Mouse (Mus musculus): ENCODE measurements around the gene Hyls1. TPM values are rescaled to one million over a fixed set of nuclear protein-coding genes. Genes with fewer than 3 reads are reported as not detected.

Hyls1 gene
- polyA plus RNA-seq, 1 experiment from 2014 or later = 4.7 TPM

GRCm38 (mm10) chr9:35520631-35521348 is 49.4 kb downstream of the Hyls1 start:
- Histone ChIP-seq H3K36me3 (ENCODE audit: control insufficient read depth, insufficient read depth, low read length) (no peaks in the 10 kb centered on the region), H3K27ac (replicated peaks) (no peak overlapping the region), H3K4me1 (replicated peaks; ENCODE audit: control insufficient read depth, insufficient read depth) (no peaks in the 10 kb centered on the region), H3K4me3 (ENCODE audit: low read depth, low read length) (no peak overlapping the region), H3K9me3 (ENCODE audit: control insufficient read depth, low read length) (no peaks in the 10 kb centered on the region), H3K27me3 (ENCODE audit: control insufficient read depth, insufficient read depth, low read length) (no peaks in the 10 kb centered on the region), H3K9ac (ENCODE audit: low read length) (no peak overlapping the region), H3K4me2 (replicated peaks; ENCODE audit: low read depth) (no peak overlapping the region)
- TF ChIP-seq EP300 (optimal IDR thresholded peaks at IDR 0.05) (no peak), CTCF (IDR thresholded peaks at IDR 0.05; ENCODE audit: low read depth) (no peak)
- DNase-seq (ENCODE audit: low spot score) (no peak), ATAC-seq (ENCODE audit: low FRiP score, low TSS enrichment) (no peak)
- 76% methylated on average over 6 of the region's 6 CpGs for WGBS

DNA sequence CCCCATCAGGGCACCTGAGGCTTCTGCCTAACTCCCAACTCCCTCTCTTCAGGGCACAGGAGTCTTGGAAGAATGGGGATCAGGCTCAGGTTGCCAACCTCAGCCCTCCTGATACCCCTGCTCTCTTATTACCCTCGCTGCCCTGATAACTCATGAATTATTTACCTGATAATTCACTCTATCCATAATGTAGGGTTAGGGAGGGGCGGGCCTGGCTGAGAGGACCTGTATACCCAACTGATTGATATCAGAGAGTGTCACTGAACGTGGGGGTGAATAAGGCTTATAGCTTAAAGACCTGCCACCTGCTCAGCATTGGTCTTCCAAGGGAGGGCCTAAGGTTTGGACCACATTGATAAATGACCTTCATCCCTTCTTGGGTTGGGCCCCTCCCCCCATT is 52.0 kb downstream of the Hyls1 start, which contains the start of gene Gm1113:
Gene Gm1113 (minus strand): TSS at position 101 of the 400 bp plus-strand sequence.
- Histone ChIP-seq H3K9ac (ENCODE audit: low read length) (no peak within 1 kb of the TSS), H3K36me3 (ENCODE audit: control insufficient read depth, insufficient read depth, low read length) (no peaks in the 10 kb centered on the region), H3K27me3 (ENCODE audit: control insufficient read depth, insufficient read depth, low read length) (no peaks in the 10 kb centered on the region), H3K4me3 (ENCODE audit: low read depth, low read length) (no peak within 1 kb of the TSS), H3K4me1 (replicated peaks; ENCODE audit: control insufficient read depth, insufficient read depth) (no peaks in the 10 kb centered on the region), H3K27ac (replicated peaks) (no peak within 1 kb of the TSS), H3K9me3 (ENCODE audit: control insufficient read depth, low read length) (no peaks in the 10 kb centered on the region), H3K4me2 (replicated peaks; ENCODE audit: low read depth) (no peak within 1 kb of the TSS)
- no peak for ATAC-seq (ENCODE audit: low FRiP score, low TSS enrichment)
- TF ChIP-seq EP300 (optimal IDR thresholded peaks at IDR 0.05) (no peak), CTCF (IDR thresholded peaks at IDR 0.05; ENCODE audit: low read depth) (no peak)
- WGBS = 70% methylated on average over 3 of the region's 3 CpGs
- DNase-seq (ENCODE audit: low spot score) = no peak

- WGBS = 89% methylated on average over 16 of the region's 16 CpGs
- no peak overlapping the region for H3K9ac ChIP-seq (ENCODE audit: low read length)
- no peaks in the 10 kb centered on the region for H3K4me1 ChIP-seq (replicated peaks; ENCODE audit: control insufficient read depth, insufficient read depth)
- ATAC-seq (ENCODE audit: low FRiP score, low TSS enrichment) (no peak), DNase-seq (ENCODE audit: low spot score) (no peak)
- no peak overlapping the region for H3K4me3 ChIP-seq (ENCODE audit: low read depth, low read length)
- no peaks in the 10 kb centered on the region for H3K27me3 ChIP-seq (ENCODE audit: control insufficient read depth, insufficient read depth, low read length)
- TF ChIP-seq CTCF (IDR thresholded peaks at IDR 0.05; ENCODE audit: low read depth) (no peak), EP300 (optimal IDR thresholded peaks at IDR 0.05) (no peak)
- H3K36me3 ChIP-seq (ENCODE audit: control insufficient read depth, insufficient read depth, low read length) = no peaks in the 10 kb centered on the region
- H3K4me2 ChIP-seq (replicated peaks; ENCODE audit: low read depth) = no peak overlapping the region
- no peak overlapping the region for H3K27ac ChIP-seq (replicated peaks)
- no peaks in the 10 kb centered on the region for H3K9me3 ChIP-seq (ENCODE audit: control insufficient read depth, low read length)
These were observed 53.5 kb downstream of the Hyls1 start for GRCm38 (mm10) chr9:35516711-35517110.

DNA sequence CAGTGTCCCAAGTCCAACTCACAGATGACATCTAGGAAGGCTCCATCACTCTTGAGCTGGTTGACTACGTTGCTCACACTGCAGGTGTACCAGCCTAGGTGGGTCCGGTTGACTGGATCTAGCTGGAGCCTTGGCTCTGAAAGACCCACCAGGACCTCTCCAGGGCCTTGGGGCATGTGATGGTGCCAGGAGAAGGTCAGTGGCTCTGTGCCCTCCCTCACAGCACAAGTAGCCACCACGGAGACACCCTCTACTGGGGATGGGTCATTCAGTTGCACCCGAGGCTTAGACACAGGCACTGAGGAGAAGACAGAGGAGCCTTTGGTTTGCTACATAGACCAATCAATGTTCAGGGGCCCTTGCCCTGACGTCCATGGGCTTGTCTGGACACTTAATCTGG is 54.0 kb downstream of the Hyls1 start:
- Histone ChIP-seq H3K27me3 (ENCODE audit: control insufficient read depth, insufficient read depth, low read length) (no peaks in the 10 kb centered on the region), H3K27ac (replicated peaks) (no peak overlapping the region), H3K4me2 (replicated peaks; ENCODE audit: low read depth) (no peak overlapping the region), H3K4me1 (replicated peaks; ENCODE audit: control insufficient read depth, insufficient read depth) (no peaks in the 10 kb centered on the region), H3K4me3 (ENCODE audit: low read depth, low read length) (no peak overlapping the region), H3K9ac (ENCODE audit: low read length) (no peak overlapping the region), H3K36me3 (ENCODE audit: control insufficient read depth, insufficient read depth, low read length) (no peaks in the 10 kb centered on the region), H3K9me3 (ENCODE audit: control insufficient read depth, low read length) (no peaks in the 10 kb centered on the region)
- DNase-seq (ENCODE audit: low spot score) (no peak), ATAC-seq (ENCODE audit: low FRiP score, low TSS enrichment) (no peak)
- 83% methylated on average over 5 of the region's 5 CpGs for WGBS
- TF ChIP-seq EP300 (optimal IDR thresholded peaks at IDR 0.05) (no peak), CTCF (IDR thresholded peaks at IDR 0.05; ENCODE audit: low read depth) (no peak)

GRCm38 (mm10) chr9:35513900-35514299 is 56.3 kb downstream of the Hyls1 start:
- 90% methylated on average over 4 of the region's 4 CpGs for WGBS
- Histone ChIP-seq H3K27me3 (ENCODE audit: control insufficient read depth, insufficient read depth, low read length) (no peaks in the 10 kb centered on the region), H3K27ac (replicated peaks) (no peak overlapping the region), H3K4me3 (ENCODE audit: low read depth, low read length) (no peak overlapping the region), H3K4me1 (replicated peaks; ENCODE audit: control insufficient read depth, insufficient read depth) (no peaks in the 10 kb centered on the region), H3K9me3 (ENCODE audit: control insufficient read depth, low read length) (no peaks in the 10 kb centered on the region), H3K9ac (ENCODE audit: low read length) (no peak overlapping the region), H3K4me2 (replicated peaks; ENCODE audit: low read depth) (no peak overlapping the region), H3K36me3 (ENCODE audit: control insufficient read depth, insufficient read depth, low read length) (no peaks in the 10 kb centered on the region)
- ATAC-seq (ENCODE audit: low FRiP score, low TSS enrichment) = no peak
- DNase-seq (ENCODE audit: low spot score) = no peak
- no peak for TF ChIP-seq EP300 (optimal IDR thresholded peaks at IDR 0.05)
- no peak for TF ChIP-seq CTCF (IDR thresholded peaks at IDR 0.05; ENCODE audit: low read depth)

Other genes starting within 250 kb of the Hyls1 start
- 2.5 and 2.7 TPM in 2 replicates for gene Cdon, start 149.3 kb downstream of the Hyls1 start, polyA plus RNA-seq (2015; fragmentation: Nextera tagmentation; extraction: Ambion mirVana)
- not detected in 2 replicates for gene Gm1113, start 52.1 kb downstream of the Hyls1 start, polyA plus RNA-seq (2015; fragmentation: Nextera tagmentation; extraction: Ambion mirVana)
- 0.38 and 0.50 TPM in 2 replicates for gene Ddx25, start 11.9 kb downstream of the Hyls1 start, polyA plus RNA-seq (2015; fragmentation: Nextera tagmentation; extraction: Ambion mirVana)
- gene Pus3, start 11.8 kb downstream of the Hyls1 start, polyA plus RNA-seq (2015; fragmentation: Nextera tagmentation; extraction: Ambion mirVana) = 7.9 and 9.3 TPM in 2 replicates
- 0.19 and 0.31 TPM in 2 replicates for gene Pate2, start 114 bp downstream of the Hyls1 start, polyA plus RNA-seq (2015; fragmentation: Nextera tagmentation; extraction: Ambion mirVana)
- not detected in 2 replicates for gene Pate4, start 41.5 kb upstream of the Hyls1 start, polyA plus RNA-seq (2015; fragmentation: Nextera tagmentation; extraction: Ambion mirVana)
- gene Pate3, start 77.8 kb upstream of the Hyls1 start, polyA plus RNA-seq (2015; fragmentation: Nextera tagmentation; extraction: Ambion mirVana) = not detected in 2 replicates
- gene Pate1, start 117.0 kb upstream of the Hyls1 start, polyA plus RNA-seq (2015; fragmentation: Nextera tagmentation; extraction: Ambion mirVana) = not detected in 2 replicates
- gene Gm17677, start 170.7 kb upstream of the Hyls1 start, polyA plus RNA-seq (2015; fragmentation: Nextera tagmentation; extraction: Ambion mirVana) = not detected in 2 replicates
- gene Gm17727, start 207.7 kb upstream of the Hyls1 start, polyA plus RNA-seq (2015; fragmentation: Nextera tagmentation; extraction: Ambion mirVana) = not detected in 2 replicates
- gene Gm27235, start 219.7 kb upstream of the Hyls1 start, polyA plus RNA-seq (2015; fragmentation: Nextera tagmentation; extraction: Ambion mirVana) = not detected in 2 replicates
- gene D730048I06Rik, start 219.7 kb upstream of the Hyls1 start, polyA plus RNA-seq (2015; fragmentation: Nextera tagmentation; extraction: Ambion mirVana) = not detected in 2 replicates

Data from stomach, postnatal 0 days (tissue).